Mouse (Mus musculus) adrenal gland, adult 8-10 months (tissue): ENCODE results near the gene AC140267.1. TPM values are rescaled to one million over a fixed set of nuclear protein-coding genes. Genes with fewer than 3 reads are reported as not detected.

Experiments
- DNase-seq: peaks from one replicate; pipeline ENCODE4 v3.0.0; 2022
- total RNA-seq, 4 experiments: library from RNA; stranded (reverse); gene quantifications; 2 replicates each; pipeline ENCODE4 v1.2.4; 2022

Gene AC140267.1
- total RNA-seq, 4 experiments from 2014 or later, result 8.7 to 29.0 (median 17.7) TPM

GRCm38 (mm10) chr15:80266281-80266680 lies 30.6 kb downstream of the AC140267.1 start:
- no peak for DNase-seq

DNA sequence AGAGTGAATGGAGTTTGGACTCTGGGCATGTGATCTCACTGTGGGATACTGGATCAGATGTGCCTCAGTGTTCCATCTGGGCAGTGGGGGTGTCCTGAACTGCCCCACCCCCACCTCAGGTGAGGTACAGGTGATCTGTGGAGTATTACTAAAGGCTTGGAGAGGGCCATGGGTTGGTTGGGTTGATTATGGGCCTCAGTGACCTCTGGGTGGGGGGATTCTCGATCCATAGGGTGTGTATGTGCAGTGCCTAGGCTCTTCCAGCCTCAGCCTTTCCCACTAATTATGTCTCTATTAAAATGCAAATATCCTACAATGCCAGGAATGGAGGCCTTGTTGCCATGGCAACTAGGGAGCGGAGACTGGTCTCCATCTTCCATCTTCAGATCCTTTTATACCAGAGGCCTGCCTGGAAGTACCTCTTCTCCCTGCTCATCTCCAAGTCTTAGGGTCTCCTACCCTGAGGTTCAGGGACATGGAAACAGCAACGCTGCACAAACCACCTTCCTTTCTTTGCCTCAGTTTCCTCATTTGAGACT lies 36.3 kb downstream of the AC140267.1 start:
- DNase-seq, result no peak

- no peak for DNase-seq
These were observed 41.5 kb downstream of the AC140267.1 start for GRCm38 (mm10) chr15:80277107-80277506.

- no peak for DNase-seq
These were observed 42.0 kb downstream of the AC140267.1 start for GRCm38 (mm10) chr15:80277625-80278024.

- DNase-seq, result no peak
These were observed 42.6 kb downstream of the AC140267.1 start for GRCm38 (mm10) chr15:80278121-80278759.

GRCm38 (mm10) chr15:80279053-80279452 lies 43.4 kb downstream of the AC140267.1 start:
- no peak for DNase-seq

DNA sequence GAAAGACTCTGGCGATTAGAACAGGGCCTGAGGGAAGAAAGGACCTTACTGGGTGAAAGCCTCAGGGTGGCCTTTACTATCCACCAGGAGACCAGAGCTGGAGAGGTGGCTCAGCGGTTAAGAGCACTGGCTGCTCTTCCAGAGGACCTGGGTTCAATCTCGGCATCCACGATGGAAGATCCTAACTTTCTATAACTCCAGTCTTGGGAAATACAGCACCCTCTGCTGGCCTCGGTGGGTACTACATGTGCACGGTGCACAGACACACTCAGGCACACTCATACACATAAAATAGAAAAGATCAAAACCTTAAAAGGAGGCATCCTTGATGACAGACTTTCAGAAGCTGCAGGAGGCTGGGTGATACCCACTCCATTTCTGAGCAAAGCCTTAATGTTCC lies 45.0 kb downstream of the AC140267.1 start:
- DNase-seq, result no peak

Other genes with a start within 250 kb of the AC140267.1 start
- gene Pdgfb, start 220.9 kb upstream of the AC140267.1 start, total RNA-seq, result 10 to 100 TPM; 42.7 to 52.9 (median 43.2) TPM
- 10 to 100 TPM; 32.7 to 65.7 (median 48.7) TPM for gene Syngr1, start 144.5 kb upstream of the AC140267.1 start, total RNA-seq
- gene Rpl3, start 144.0 kb upstream of the AC140267.1 start, total RNA-seq, result 100 to 1,000 TPM; 541 to 649 (median 631) TPM
- 10 to 100 TPM; 16.2 to 31.8 (median 26.8) TPM for gene Tab1, start 102.7 kb upstream of the AC140267.1 start, total RNA-seq
- gene Mgat3, start 62.1 kb upstream of the AC140267.1 start, total RNA-seq, result 10 to 100 TPM in 3 of 4 experiments, 1 to 10 TPM in 1; 8.5 to 13.0 (median 11.6) TPM
- 10 to 100 TPM; 44.4 to 49.4 (median 48.5) TPM for gene Mief1, start 1.8 kb upstream of the AC140267.1 start, total RNA-seq
- gene Atf4, start 19.3 kb downstream of the AC140267.1 start, total RNA-seq, result 100 to 1,000 TPM; 141 to 245 (median 164) TPM
- gene Rps19bp1, start 28.5 kb downstream of the AC140267.1 start, total RNA-seq, result 10 to 100 TPM; 32.7 to 41.0 (median 38.4) TPM
- gene Cacna1i, start 51.4 kb downstream of the AC140267.1 start, total RNA-seq, result 1 to 10 TPM in 1 of 4 experiments, under 1 TPM in 3; 0.32 to 1.0 (median 0.77) TPM